Mouse (Mus musculus) ES-E14 (cell line): ENCODE results near the gene Gm10964.

Experiments
- CHD2 ChIP-seq: IDR thresholded peaks from 2 replicates; pipeline ENCODE4 v1.6.1; 2014; ENCODE audit warnings: mild to moderate bottlenecking, low read depth, low read length, inconsistent platforms
- HCFC1 ChIP-seq: IDR thresholded peaks from 2 replicates; pipeline ENCODE4 v1.6.1; 2012; ENCODE audit warnings: low read length, inconsistent platforms, borderline replicate concordance; ENCODE audit not compliant: insufficient read depth
- ZC3H11A ChIP-seq: IDR thresholded peaks from 2 replicates; pipeline ENCODE4 v1.6.1; 2012; ENCODE audit warnings: low read depth, mild to moderate bottlenecking, inconsistent platforms, low read length, borderline replicate concordance
- ZNF384 ChIP-seq: IDR thresholded peaks from 2 replicates; pipeline ENCODE4 v1.6.1; 2012; ENCODE audit warnings: low read depth, low read length, inconsistent platforms

GRCm38 (mm10) chr3:103756920-103757319 lies 17.8 kb downstream of the Gm10964 start:
- no peak for TF ChIP-seq ZC3H11A
- no peak for TF ChIP-seq CHD2
- no peak for TF ChIP-seq ZNF384
- no peak for TF ChIP-seq HCFC1
